ENCODE assay signal across 8 mouse cellular contexts in genomic region chr12:17691891-17692321, GRCm38 (mm10). TPM values are rescaled to one million over a fixed set of nuclear protein-coding genes. Genes with fewer than 3 reads are reported as not detected.
A peak's percentile ranks its signal among the peaks of the same experiment; 100 is the strongest.
DNase-seq lines count a peak whose midpoint lies in the region; ATAC-seq lines count a peak whose summit lies in the region.

No protein-coding gene starts in this region.

- H3K36me3 ChIP-seq in forebrain, embryonic 12.5 days (replicated peaks) = no peaks in the 10 kb centered on the region
- H3K36me3 ChIP-seq in hindbrain, embryonic 16.5 days (ENCODE audit: control insufficient read depth, insufficient read depth, low read length) = no peaks in the 10 kb centered on the region
- H3K36me3 ChIP-seq in liver, embryonic 15.5 days (replicated peaks) = no peaks in the 10 kb centered on the region
- H3K36me3 ChIP-seq in neural tube, embryonic 13.5 days = no peaks in the 10 kb centered on the region

- no peak for ATAC-seq in forebrain, embryonic 12.5 days (ENCODE audit: low FRiP score)
- no peak for ATAC-seq in hindbrain, embryonic 16.5 days
- no peak for ATAC-seq in liver, embryonic 15.5 days (ENCODE audit: insufficient read depth)
- ATAC-seq in neural tube, embryonic 13.5 days (ENCODE audit: low read depth) = no peak

- H3K27me3 ChIP-seq in forebrain, embryonic 12.5 days = 0 out of 2 replicates have a peak, but pooled peaks cover 5% of the 10 kb centered on the region
- no peaks in the 10 kb centered on the region for H3K27me3 ChIP-seq in hindbrain, embryonic 16.5 days (replicated peaks; ENCODE audit: control insufficient read depth, insufficient read depth, low read length)
- H3K27me3 ChIP-seq in liver, embryonic 15.5 days = peaks cover 30% of the 10 kb centered on the region
- H3K27me3 ChIP-seq in neural tube, embryonic 13.5 days = 0 out of 2 replicates have a peak, but pooled peaks cover 4% of the 10 kb centered on the region

- H3K4me2 ChIP-seq in forebrain, embryonic 12.5 days = peak overlapping the region; percentile 95
- H3K4me2 ChIP-seq in hindbrain, embryonic 16.5 days (ENCODE audit: low read length) = peak overlapping the region; percentile 94
- peak overlapping the region; percentile 86 for H3K4me2 ChIP-seq in liver, embryonic 15.5 days
- H3K4me2 ChIP-seq in neural tube, embryonic 13.5 days = peak overlapping the region; percentile 88

- H3K9me3 ChIP-seq in forebrain, embryonic 12.5 days = no peaks in the 10 kb centered on the region
- H3K9me3 ChIP-seq in hindbrain, embryonic 16.5 days (ENCODE audit: control insufficient read depth, low read length) = no peaks in the 10 kb centered on the region
- H3K9me3 ChIP-seq in liver, embryonic 15.5 days (replicated peaks) = no peaks in the 10 kb centered on the region
- H3K9me3 ChIP-seq in neural tube, embryonic 13.5 days = no peaks in the 10 kb centered on the region

- H3K9ac ChIP-seq in forebrain, embryonic 12.5 days = peak overlapping the region; percentile 88
- peak overlapping the region; percentile 80 for H3K9ac ChIP-seq in hindbrain, embryonic 16.5 days (ENCODE audit: low read depth, low read length)
- H3K9ac ChIP-seq in liver, embryonic 15.5 days = peak overlapping the region; percentile 53
- H3K9ac ChIP-seq in neural tube, embryonic 13.5 days = peak overlapping the region; percentile 80

- H3K4me1 ChIP-seq in forebrain, embryonic 12.5 days = peaks cover 44% of the 10 kb centered on the region
- peaks cover 18% of the 10 kb centered on the region for H3K4me1 ChIP-seq in hindbrain, embryonic 16.5 days (ENCODE audit: control insufficient read depth, insufficient read depth, low read depth, low read length)
- H3K4me1 ChIP-seq in liver, embryonic 15.5 days (replicated peaks) = peaks cover 48% of the 10 kb centered on the region
- H3K4me1 ChIP-seq in neural tube, embryonic 13.5 days (replicated peaks) = peaks cover 28% of the 10 kb centered on the region

- under 1% methylated on average over 23 of the region's 23 CpGs for WGBS in forebrain, embryonic 12.5 days
- 0% methylated on average over 23 of the region's 23 CpGs for WGBS in hindbrain, embryonic 16.5 days
- under 1% methylated on average over 23 of the region's 23 CpGs for WGBS in liver, embryonic 15.5 days (ENCODE audit: insufficient replicate concordance)
- WGBS in neural tube, embryonic 13.5 days = under 1% methylated on average over 23 of the region's 23 CpGs

- peak overlapping the region; percentile 78 for H3K4me3 ChIP-seq in forebrain, embryonic 12.5 days (replicated peaks)
- H3K4me3 ChIP-seq in hindbrain, embryonic 16.5 days (ENCODE audit: low read length) = peak overlapping the region; percentile 79
- H3K4me3 ChIP-seq in liver, embryonic 15.5 days (replicated peaks) = peak overlapping the region; percentile 69
- H3K4me3 ChIP-seq in neural tube, embryonic 13.5 days = peak overlapping the region; percentile 56

- no peak overlapping the region; the same call in 1 of the 2 replicates for H3K27ac ChIP-seq in forebrain, embryonic 12.5 days
- H3K27ac ChIP-seq in hindbrain, embryonic 16.5 days (ENCODE audit: low read depth, low read length) = no peak overlapping the region
- peak overlapping the region; percentile 46 for H3K27ac ChIP-seq in liver, embryonic 15.5 days (replicated peaks)
- no peak overlapping the region for H3K27ac ChIP-seq in neural tube, embryonic 13.5 days (replicated peaks)

- peak; percentile 20 for DNase-seq in gastrocnemius, postnatal 10 days
- DNase-seq in gastrocnemius, adult 8-10 months (ENCODE audit: low spot score in 2 of 2) = no peak
- DNase-seq in ZHBTc4 (ENCODE audit: low read depth, low spot score) = peak; percentile 50
- no peak for DNase-seq in left cerebral cortex, adult 18-20 months (ENCODE audit: low spot score in 2 of 2)

RNA-seq across cellular contexts. Expression of gene Hpcal1, which starts 1.2 kb away (rescaled TPM):
- 10 to 100 TPM; 13.9 to 14.0 TPM for total RNA-seq in gastrocnemius, postnatal 10 days (2021)
- 1 to 10 TPM; 3.4 to 3.9 (median 3.5) TPM for total RNA-seq in gastrocnemius, adult 8-10 months (2022)
- 36.6 and 41.3 TPM in 2 replicates for polyA plus RNA-seq in forebrain, embryonic 12.5 days (2016; fragmentation: Nextera tagmentation; extraction: Ambion mirVana)
- 150 and 167 TPM in 2 replicates for polyA plus RNA-seq in hindbrain, embryonic 16.5 days (2015; fragmentation: Nextera tagmentation; extraction: Ambion mirVana)
- polyA plus RNA-seq in liver, embryonic 15.5 days (2015; fragmentation: Nextera tagmentation; extraction: Ambion mirVana) = 20.3 and 22.2 TPM in 2 replicates
- polyA plus RNA-seq in neural tube, embryonic 13.5 days (2015; fragmentation: Nextera tagmentation; extraction: Ambion mirVana) = 77.0 and 79.2 TPM in 2 replicates
- 10 to 100 TPM; 80.0 to 93.6 TPM for total RNA-seq in left cerebral cortex, adult 18-20 months (2021)

Comparison
In these comparisons a context has a peak if more than half of its experiments do, and no peak if none do; other contexts are left out.
1. DNase-seq: peak in gastrocnemius, postnatal 10 days (single experiment) and ZHBTc4 (single experiment); none in gastrocnemius, adult 8-10 months (0 of 2) and left cerebral cortex, adult 18-20 months (0 of 2).
2. Peak in every context shown above with its lines, with median percentiles within 50 percentile points of each other: H3K4me2 ChIP-seq, H3K4me3 ChIP-seq and H3K9ac ChIP-seq.